Mouse (Mus musculus) liver, embryonic 14.5 days (tissue): ENCODE results near the gene Cyp1a1.

ENCODE experiments used
- CTCF ChIP-seq: IDR thresholded peaks from 2 replicates; pipeline ENCODE4 v1.5.1; 2016; ENCODE audit warnings: antibody characterized with exemption, low read depth, control low read depth
- EP300 ChIP-seq: IDR thresholded peaks from 2 replicates; pipeline ENCODE4 v1.6.1; 2016; ENCODE audit warnings: antibody characterized with exemption, low read depth

DNA sequence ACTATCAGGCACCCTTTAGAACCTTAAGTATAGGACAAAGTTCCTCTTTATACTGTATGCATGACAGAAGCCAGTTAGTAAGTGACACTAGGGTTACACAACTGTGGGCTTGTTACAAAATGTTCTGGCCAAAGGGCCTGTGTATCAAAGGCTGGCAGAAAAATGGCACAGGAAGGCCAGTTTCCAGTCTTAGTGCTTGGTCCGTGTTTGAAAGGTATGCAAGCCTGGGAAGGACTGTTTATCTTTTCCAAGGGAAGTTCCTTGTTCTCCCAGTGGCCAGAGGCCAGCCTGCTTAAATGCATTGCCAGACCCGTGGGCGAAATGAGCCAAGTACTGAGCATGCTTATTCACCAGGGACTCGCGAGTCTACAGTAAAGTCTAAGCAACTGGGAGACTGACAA, 35.6 kb downstream of the Cyp1a1 start:
- TF ChIP-seq EP300 (no peak), CTCF (no peak)
